Mouse (Mus musculus) embryonic facial prominence, embryonic 13.5 days (tissue): ENCODE measurements around the gene Angptl8. TPM values are rescaled to one million over a fixed set of nuclear protein-coding genes. Genes with fewer than 3 reads are reported as not detected.
"Not testable (repeated sequence)": the region's sequence is repeated elsewhere in the genome, so short reads cannot be mapped to it uniquely, and the experiment has no call there.

Experiments
- ATAC-seq: fragments of 200-750 bp; cut with Nextera tagmentation; 2 replicates; pipeline ENCODE4 v1.8.0; 2017; ENCODE audit warnings: low read depth; ENCODE audit not compliant: insufficient number of reproducible peaks, insufficient read depth, low FRiP score, low TSS enrichment
- H3K27ac ChIP-seq: fragments of 300-500 bp; sonication (generic); 2 replicates; pipeline ENCODE4 v1.5.1; 2015; ENCODE audit warnings: moderate library complexity, mild to moderate bottlenecking, inconsistent platforms
- H3K27me3 ChIP-seq: fragments of 300-500 bp; sonication (generic); 2 replicates; pipeline ENCODE4 v1.6.1; 2015; ENCODE audit warnings: mild to moderate bottlenecking, inconsistent platforms
- H3K36me3 ChIP-seq: fragments of 300-500 bp; sonication (generic); 2 replicates; pipeline ENCODE4 v1.6.1; 2015; ENCODE audit warnings: mild to moderate bottlenecking, inconsistent platforms
- H3K4me1 ChIP-seq: fragments of 300-500 bp; sonication (generic); 2 replicates; pipeline ENCODE4 v1.6.1; 2015; ENCODE audit warnings: inconsistent platforms
- H3K4me2 ChIP-seq: fragments of 300-500 bp; sonication (generic); 2 replicates; pipeline ENCODE4 v1.6.1; 2015; ENCODE audit warnings: moderate library complexity, mild to moderate bottlenecking, inconsistent platforms
- H3K4me3 ChIP-seq: fragments of 300-500 bp; sonication (generic); 2 replicates; pipeline ENCODE4 v1.5.1; 2015; ENCODE audit warnings: mild to moderate bottlenecking, inconsistent platforms
- H3K9ac ChIP-seq: fragments of 300-500 bp; sonication (generic); 2 replicates; pipeline ENCODE4 v1.6.1; 2015; ENCODE audit warnings: mild to moderate bottlenecking, inconsistent platforms
- H3K9me3 ChIP-seq: fragments of 300-500 bp; sonication (generic); 2 replicates; pipeline ENCODE4 v1.6.1; 2016; ENCODE audit warnings: inconsistent platforms
- WGBS: fragments of 180-500 bp; shearing (Covaris S2); methylation state at CpG from one replicate; pipeline ENCODE4 v1.1.7; 2015; ENCODE audit warnings: mixed read lengths; 5-methylcytosine and 5-hydroxymethylcytosine counted together
- polyA plus RNA-seq: library from polyadenylated mRNA; unstranded; fragments of >200 nt; fragmentation: Nextera tagmentation; extraction: Ambion mirVana; gene quantifications from 2 replicates; pipeline ENCODE4 v1.2.1, GENCODE M21; 2015

Angptl8 gene
- polyA plus RNA-seq, 1 experiment from 2014 or later: 0.74 TPM

DNA sequence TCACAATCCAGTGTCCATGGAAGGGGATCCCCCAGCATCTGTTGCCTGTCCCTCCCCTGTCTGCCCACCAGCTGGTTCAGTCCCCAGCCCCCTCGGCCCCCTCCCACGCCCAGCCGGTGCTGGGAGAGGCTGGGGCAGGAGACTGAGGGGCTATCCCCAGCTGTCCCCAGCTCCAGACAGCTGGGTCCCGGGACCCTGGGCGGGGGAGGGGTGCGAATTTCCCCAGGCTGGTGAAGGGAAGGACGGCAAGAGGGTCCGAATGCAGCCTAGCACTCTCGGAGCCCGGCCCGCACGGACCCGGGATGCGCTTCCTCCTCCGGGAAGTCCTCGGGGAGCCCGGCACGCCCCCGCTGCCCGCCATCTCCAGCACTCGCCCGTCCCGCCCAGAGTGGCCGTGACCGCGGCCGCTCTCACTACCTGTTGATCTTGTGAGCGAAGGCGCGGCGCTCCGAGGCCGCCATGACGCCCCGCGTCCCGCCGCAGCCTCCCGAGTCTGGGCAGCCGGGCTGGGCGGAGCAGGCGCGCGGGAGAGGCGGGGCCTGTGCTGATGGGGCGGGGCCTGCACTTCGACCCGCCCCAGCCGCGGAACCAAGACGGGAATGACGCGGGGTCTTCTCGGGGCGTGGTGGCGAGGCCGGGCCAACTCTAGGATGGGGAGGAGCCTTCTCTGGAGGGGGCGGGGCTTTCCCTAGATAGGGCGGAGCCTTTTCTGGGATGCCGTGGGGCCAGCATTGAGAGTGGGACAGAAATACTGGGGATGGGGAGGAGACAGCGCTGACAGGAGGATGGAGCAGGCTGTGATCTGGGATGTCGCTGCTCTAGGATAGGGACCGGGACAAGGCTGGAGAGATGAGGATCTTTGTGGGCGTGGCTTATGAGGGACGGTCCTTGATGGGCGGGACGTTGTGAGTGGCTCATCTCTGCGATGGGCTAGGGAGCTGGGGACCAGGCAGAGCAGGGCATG, 17.1 kb downstream of the Angptl8 start, which contains the start of gene Dock6:
Gene Dock6, minus strand, starts transcription at position 508 of the 964 bp plus-strand sequence.
- no peaks in the 10 kb centered on the region for H3K36me3 ChIP-seq
- peak within 1 kb of the TSS; percentile 64 for H3K27ac ChIP-seq
- peak within 1 kb of the TSS; percentile 79 for H3K9ac ChIP-seq
- H3K4me1 ChIP-seq: peaks cover 26% of the 10 kb centered on the region
- peak; percentile 82 for ATAC-seq
- H3K4me3 ChIP-seq: peak within 1 kb of the TSS; percentile 78
- peak within 1 kb of the TSS; percentile 73 for H3K4me2 ChIP-seq
- H3K27me3 ChIP-seq: no peaks in the 10 kb centered on the region
- 1% methylated on average over 68 of the region's 68 CpGs for WGBS
- no peaks in the 10 kb centered on the region for H3K9me3 ChIP-seq

DNA sequence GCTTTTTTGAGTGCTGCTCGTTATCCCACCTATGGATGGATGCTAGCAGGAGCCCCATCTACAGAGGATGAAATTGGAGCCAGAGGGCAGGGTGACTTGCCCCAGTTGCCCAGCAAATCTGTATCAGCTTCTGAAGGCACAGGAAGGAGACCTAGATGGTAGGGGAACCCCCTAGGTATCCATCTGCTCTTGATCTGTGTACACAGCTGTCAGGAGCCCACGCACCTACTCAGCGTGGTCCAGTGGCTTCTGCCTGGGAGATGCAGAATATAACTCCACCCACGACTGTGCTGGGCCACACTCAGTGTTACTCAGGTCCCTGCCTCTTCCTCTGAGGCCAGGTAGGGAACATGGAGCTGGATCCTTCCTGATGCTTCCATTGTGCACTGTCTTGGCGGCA, 18.7 kb downstream of the Angptl8 start:
- no peak overlapping the region for H3K4me3 ChIP-seq
- H3K36me3 ChIP-seq: no peaks in the 10 kb centered on the region
- H3K27me3 ChIP-seq: no peaks in the 10 kb centered on the region
- no peak overlapping the region for H3K27ac ChIP-seq
- H3K9ac ChIP-seq: no peak overlapping the region
- ATAC-seq: no peak
- H3K9me3 ChIP-seq: no peaks in the 10 kb centered on the region
- WGBS: 71% methylated on average over 5 of the region's 5 CpGs
- peaks cover 14% of the 10 kb centered on the region; the same call in 1 of the 2 replicates for H3K4me1 ChIP-seq
- no peak overlapping the region for H3K4me2 ChIP-seq

DNA sequence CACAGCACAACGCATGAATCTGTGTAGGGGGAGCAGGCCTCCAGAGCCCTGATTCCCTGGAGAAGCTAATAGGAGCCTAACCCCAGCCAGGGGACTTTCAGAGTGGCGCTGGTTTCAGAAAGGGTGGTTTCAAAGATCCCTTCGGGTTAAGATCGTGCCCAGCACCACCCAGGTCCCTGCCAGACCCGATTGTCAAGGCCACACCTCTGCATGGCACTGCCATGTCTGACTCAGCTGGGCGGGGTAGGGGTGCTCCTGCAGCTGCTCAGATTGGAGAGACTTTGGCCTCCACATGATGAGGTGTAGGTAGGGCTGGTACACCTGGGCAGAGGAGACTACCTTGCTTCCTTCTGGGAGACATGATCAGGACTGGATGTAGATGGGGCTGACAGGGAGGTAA, 19.6 kb downstream of the Angptl8 start:
- Histone ChIP-seq H3K4me3 (no peak overlapping the region), H3K4me1 (peaks cover 14% of the 10 kb centered on the region; the same call in 1 of the 2 replicates), H3K27ac (no peak overlapping the region), H3K36me3 (no peaks in the 10 kb centered on the region), H3K27me3 (no peaks in the 10 kb centered on the region), H3K9ac (no peak overlapping the region), H3K9me3 (no peaks in the 10 kb centered on the region), H3K4me2 (no peak overlapping the region)
- WGBS: 86% methylated on average over 6 of the region's 6 CpGs
- ATAC-seq: no peak

DNA sequence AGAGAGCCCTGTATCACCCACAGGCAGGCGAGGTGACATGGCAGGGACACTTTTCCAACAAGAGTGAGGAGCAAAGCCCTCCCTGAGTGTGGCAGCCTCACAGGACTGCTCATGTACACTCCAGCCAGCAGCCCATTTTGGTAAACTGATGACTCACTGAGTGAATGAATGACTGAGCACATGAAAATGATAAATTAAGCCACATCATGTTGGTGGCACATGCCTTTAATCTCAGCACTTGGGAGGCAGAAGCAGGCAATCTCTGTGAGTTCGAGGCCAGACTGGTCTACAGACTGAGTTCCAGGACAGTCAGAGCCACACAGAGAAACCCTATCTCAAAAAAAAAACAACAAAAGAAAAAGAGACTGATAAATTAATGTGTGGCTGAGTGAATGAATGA, 22.2 kb downstream of the Angptl8 start:
- 68% methylated on average over 2 of the region's 2 CpGs for WGBS
- no peaks in the 10 kb centered on the region for H3K27me3 ChIP-seq
- H3K4me3 ChIP-seq: no peak overlapping the region
- H3K4me2 ChIP-seq: no peak overlapping the region
- ATAC-seq: no peak
- H3K27ac ChIP-seq: peak overlapping the region; percentile 16; the same call in 1 of the 2 replicates
- no peaks in the 10 kb centered on the region for H3K4me1 ChIP-seq
- H3K36me3 ChIP-seq: no peaks in the 10 kb centered on the region
- no peak overlapping the region for H3K9ac ChIP-seq
- H3K9me3 ChIP-seq: peaks cover 5% of the 10 kb centered on the region

DNA sequence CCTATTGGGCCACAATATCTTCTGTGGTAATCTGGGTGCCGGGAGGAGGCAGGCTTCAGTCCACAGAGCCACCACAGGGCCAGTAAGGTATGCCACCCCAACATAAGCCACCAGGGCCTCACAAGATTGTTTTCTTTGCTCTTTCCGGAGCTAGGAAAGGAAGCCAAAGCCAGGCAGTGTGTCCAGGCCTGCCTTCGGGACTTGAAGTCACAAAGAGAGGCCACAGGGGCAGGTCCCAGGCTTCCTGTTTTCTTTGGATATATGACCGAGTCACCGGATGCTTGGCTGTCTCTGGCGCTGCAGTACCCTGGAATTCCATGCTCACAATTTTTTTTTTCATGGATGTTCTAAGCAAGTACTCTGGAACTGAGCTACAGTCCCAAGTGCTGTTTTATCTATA, 22.8 kb downstream of the Angptl8 start:
- Histone ChIP-seq H3K4me3 (no peak overlapping the region), H3K4me1 (no peaks in the 10 kb centered on the region), H3K36me3 (no peaks in the 10 kb centered on the region), H3K27me3 (no peaks in the 10 kb centered on the region), H3K9ac (no peak overlapping the region), H3K9me3 (peaks cover 5% of the 10 kb centered on the region), H3K27ac (no peak overlapping the region), H3K4me2 (no peak overlapping the region)
- ATAC-seq: no peak
- 39% methylated on average over 6 of the region's 6 CpGs for WGBS

DNA sequence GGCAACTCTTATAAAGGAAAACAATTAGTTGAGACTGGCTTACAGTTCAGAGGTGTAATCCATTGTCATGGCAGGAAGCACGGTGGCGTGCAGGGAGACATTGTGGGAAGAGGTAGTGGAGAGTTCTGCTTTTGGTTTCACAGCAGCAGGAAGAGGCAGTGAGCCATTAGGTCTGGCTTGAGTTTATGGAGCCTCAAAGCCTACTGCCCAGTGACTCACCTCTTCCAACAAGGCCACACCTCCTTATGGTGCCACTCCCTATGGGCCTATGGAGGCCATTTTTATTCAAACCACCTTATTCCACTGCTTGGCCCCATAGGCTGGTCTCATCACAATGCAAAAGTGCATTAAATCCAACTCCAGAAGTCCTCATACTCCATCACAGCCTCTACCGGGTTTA, 24.3 kb downstream of the Angptl8 start:
- Histone ChIP-seq H3K27me3 (no peaks in the 10 kb centered on the region), H3K4me3 (no peak overlapping the region), H3K9me3 (peaks cover 5% of the 10 kb centered on the region), H3K36me3 (no peaks in the 10 kb centered on the region), H3K9ac (no peak overlapping the region), H3K4me2 (no peak overlapping the region), H3K27ac (no peak overlapping the region), H3K4me1 (no peaks in the 10 kb centered on the region)
- ATAC-seq: no peak
- WGBS: 80% methylated on average over 3 of the region's 3 CpGs

DNA sequence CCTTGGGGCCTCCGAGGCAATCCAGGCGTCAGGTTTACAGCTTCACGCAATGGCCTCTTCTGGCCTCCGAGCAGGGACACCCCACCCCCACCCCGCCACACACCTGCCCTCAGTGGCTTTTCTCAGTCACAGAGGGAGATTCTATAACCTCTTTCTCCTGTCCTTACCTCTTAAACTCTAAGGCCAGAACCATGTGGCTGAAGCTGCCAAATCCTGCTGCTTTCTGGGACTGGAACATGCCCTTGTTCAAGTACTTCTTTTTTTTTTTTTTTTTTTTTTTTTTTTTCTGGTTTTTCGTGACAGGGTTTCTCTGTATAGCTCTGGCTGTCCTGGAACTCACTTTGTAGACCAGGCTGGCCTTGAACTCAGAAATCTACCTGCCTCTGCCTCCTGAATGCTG, 25.0 kb downstream of the Angptl8 start:
- WGBS: 60% methylated on average over 6 of the region's 6 CpGs
- not testable (repeated sequence) for ATAC-seq

DNA sequence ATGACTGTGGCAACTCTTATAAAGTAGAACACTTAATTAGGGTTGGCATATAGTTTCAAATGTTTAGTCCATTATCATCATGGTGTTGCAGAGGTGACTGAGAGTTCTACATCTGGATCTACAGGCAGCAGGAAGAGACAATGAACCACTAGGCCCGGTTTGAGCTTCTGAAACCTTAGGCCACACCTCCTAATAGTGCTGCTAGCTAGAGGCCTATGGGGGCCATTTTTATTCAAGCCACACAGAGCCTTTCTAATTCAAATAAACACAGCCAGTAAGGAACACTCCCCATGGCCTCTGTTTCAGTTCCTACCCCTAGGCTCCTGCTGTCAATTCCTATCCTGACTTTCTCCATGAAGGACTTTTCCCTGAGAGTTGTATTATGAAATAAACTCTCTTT, 26.9 kb downstream of the Angptl8 start:
- 71% methylated on average over 1 of the region's 1 CpGs for WGBS
- no peaks in the 10 kb centered on the region for H3K27me3 ChIP-seq
- no peaks in the 10 kb centered on the region for H3K4me1 ChIP-seq
- H3K27ac ChIP-seq: no peak overlapping the region
- no peak overlapping the region for H3K4me3 ChIP-seq
- H3K4me2 ChIP-seq: no peak overlapping the region
- no peak for ATAC-seq
- H3K9ac ChIP-seq: no peak overlapping the region
- peaks cover 5% of the 10 kb centered on the region for H3K9me3 ChIP-seq
- H3K36me3 ChIP-seq: no peaks in the 10 kb centered on the region

More for the DNA sequence above, 25.0 kb downstream of the Angptl8 start:
- H3K36me3 ChIP-seq, H3K27ac ChIP-seq, H3K4me1 ChIP-seq, H3K4me2 ChIP-seq, H3K27me3 ChIP-seq, H3K4me3 ChIP-seq, H3K9ac ChIP-seq, H3K9me3 ChIP-seq: not testable (repeated sequence)

DNA sequence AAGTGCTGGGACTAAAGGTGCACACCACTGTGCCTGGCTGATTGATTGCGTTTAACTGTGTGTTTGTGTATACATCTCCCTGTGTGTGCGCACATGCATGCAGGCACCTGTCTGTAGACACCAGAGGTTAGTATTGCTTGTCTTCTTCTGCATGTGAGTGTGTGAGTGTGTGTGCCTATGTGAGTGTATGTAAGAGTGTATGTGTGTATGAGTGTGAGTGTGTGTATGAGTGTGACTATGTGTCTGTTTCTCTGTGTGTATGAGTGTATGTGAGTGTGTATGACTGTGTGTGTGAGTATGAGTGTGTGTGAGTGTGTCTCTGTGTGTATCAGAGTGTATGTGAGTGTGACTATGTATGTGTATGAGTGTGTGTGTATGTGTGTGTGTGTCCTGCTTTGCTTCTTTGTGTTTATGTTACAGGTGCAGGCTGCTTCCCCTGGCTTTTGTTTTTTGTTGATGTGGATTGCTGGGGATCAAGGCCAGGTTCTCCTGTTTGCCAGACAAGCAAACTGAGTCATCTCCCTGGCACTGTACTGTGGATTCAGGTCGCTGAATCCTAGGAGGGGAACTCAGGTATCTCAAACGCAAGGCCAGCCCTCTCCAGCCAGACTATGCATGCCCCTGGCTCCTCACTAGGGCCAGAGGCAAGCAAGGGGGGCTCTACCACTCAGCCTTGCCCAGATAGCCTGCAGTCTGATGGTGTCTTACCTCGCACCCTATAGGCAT, 30.5 kb downstream of the Angptl8 start:
- no peak overlapping the region for H3K27ac ChIP-seq
- no peaks in the 10 kb centered on the region for H3K36me3 ChIP-seq
- no peak overlapping the region for H3K4me2 ChIP-seq

DNA sequence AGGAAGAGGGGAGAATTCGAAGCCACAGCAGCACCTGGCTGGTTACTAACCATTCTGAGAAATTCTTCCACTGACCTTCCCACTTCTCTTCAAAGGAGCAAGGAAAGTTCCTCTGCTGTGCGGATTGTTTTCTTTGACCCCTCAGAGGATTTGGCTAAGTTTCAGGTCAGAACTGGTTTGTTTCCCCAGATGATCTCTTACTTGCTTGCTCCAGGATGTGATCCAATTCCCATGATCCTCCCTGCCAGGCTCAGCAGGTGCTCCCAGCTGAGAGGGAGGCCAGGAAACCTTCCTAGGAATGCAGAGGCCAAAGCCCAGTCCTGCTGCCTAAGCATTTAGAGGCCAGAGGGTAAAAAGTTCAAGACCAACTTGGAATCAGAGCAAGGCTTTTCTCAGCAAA, 31.3 kb downstream of the Angptl8 start:
- Histone ChIP-seq H3K4me1 (no peaks in the 10 kb centered on the region), H3K36me3 (no peaks in the 10 kb centered on the region), H3K27me3 (0 out of 2 replicates have a peak, but pooled peaks cover 4% of the 10 kb centered on the region), H3K27ac (peak overlapping the region; percentile 11; the same call in 1 of the 2 replicates), H3K4me3 (no peak overlapping the region), H3K4me2 (no peak overlapping the region), H3K9ac (no peak overlapping the region; the same call in 1 of the 2 replicates), H3K9me3 (peaks cover 5% of the 10 kb centered on the region)
- ATAC-seq: no peak
- 51% methylated on average over 2 of the region's 2 CpGs for WGBS

More for the DNA sequence above, 30.5 kb downstream of the Angptl8 start:
- ATAC-seq: no peak
- Histone ChIP-seq H3K4me1 (no peaks in the 10 kb centered on the region), H3K9me3 (peaks cover 5% of the 10 kb centered on the region), H3K27me3 (no peaks in the 10 kb centered on the region), H3K4me3 (no peak overlapping the region), H3K9ac (no peak overlapping the region)
- WGBS: 76% methylated on average over 5 of the region's 5 CpGs

DNA sequence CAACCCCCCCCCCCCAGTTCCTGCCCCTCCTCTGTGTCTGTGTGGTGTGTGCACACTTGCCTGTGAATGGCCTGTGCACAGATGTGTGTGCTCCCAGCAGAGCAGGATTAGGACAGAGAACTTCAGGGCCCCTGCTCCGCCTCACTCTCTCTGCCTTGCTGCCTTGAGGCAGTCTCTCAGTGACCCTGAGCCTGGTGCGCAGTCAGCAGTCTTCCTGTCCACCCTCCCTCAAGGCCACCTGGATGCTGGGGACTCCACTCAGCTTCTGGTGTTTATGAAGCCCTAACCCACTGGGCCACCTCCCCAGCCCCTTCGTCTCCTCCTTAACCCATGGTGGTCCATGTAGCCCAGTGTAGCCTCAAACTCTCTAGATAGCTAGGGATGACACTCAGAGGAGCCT, 32.4 kb downstream of the Angptl8 start:
- 71% methylated on average over 3 of the region's 3 CpGs for WGBS
- Histone ChIP-seq H3K4me3 (no peak overlapping the region), H3K27me3 (peaks cover 9% of the 10 kb centered on the region; the same call in 1 of the 2 replicates), H3K36me3 (no peaks in the 10 kb centered on the region), H3K9ac (no peak overlapping the region), H3K27ac (no peak overlapping the region), H3K4me1 (no peaks in the 10 kb centered on the region), H3K4me2 (no peak overlapping the region), H3K9me3 (no peaks in the 10 kb centered on the region)
- ATAC-seq: no peak
